Mouse (Mus musculus) E14TG2a.4 (cell line): ENCODE measurements at regions not wholly inside any gene's neighbourhood (a gene's known extent, or its start where the extent isn't known, plus 50 kb on each side); places are given as distances from the start of the nearest gene placed in this dataset.

Experiments used
- CTCF ChIP-seq: conservative IDR thresholded peaks from 2 replicates; pipeline ENCODE4 v1.5.1; 2014; ENCODE audit warnings: low read length
- NANOG ChIP-seq: IDR thresholded peaks from 2 replicates; pipeline ENCODE4 v1.6.1; 2014; ENCODE audit warnings: borderline replicate concordance, low read length, mixed read lengths

DNA sequence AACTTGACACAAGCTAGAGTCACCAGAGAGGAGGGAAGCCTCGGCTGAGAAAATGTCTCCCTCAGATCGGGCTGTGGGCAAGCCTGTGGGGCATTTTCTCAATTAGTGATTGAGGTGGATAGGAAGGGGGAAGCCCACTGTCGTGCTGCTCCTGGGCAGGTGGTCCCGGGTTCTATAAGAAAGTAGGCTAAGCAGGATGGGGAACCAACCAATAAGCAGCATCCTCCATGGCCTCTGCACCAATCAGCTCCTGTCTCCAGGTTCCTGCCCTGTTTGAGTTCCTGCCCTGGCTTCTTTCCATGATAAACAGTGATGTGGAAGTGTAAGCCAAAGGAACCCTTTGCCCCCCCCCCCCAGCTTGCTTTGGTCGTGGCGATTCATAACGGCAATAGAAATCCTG is 100.9 kb downstream of the Ddx11 start:
- TF ChIP-seq NANOG (no peak), CTCF (no peak)
